ENCODE assay signal across 26 mouse cellular contexts in the genomic region with DNA sequence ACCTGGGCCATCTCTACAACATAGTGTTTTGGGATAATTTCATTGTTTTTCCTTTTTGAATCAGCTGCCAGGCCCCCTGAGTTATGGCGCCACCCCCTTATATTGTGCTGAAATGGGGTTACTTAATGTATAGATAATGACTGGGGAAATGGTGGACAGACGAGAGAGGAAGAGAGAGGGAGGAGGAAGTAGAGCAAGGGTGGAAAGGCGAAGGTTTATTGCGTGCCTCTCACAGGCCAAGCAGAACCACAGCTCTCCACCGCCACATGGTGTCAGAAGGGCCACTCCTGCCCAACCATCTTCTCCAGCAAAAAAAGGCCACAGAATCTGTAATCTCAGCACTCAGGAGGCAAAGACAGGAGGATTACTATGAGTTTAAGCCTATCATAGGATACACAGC. TPM values are rescaled to one million over a fixed set of nuclear protein-coding genes. Genes with fewer than 3 reads are reported as not detected.
"Had no signal": no experiment of that assay in that cellular context is flagged by ENCODE, and none has a peak within 500 bp of the region (broad histone marks: within the 10 kb centered on the region; RNA-seq: fewer than 3 reads in every experiment).

No protein-coding gene starts in this region.

- DNase-seq: kidney, adult 2 months; kidney, postnatal 36 days; left cerebral cortex, postnatal 4 days; lung, adult 2 months; midbrain, embryonic 14.5 days; right cerebral cortex, adult 18-20 months; right cerebral cortex, postnatal 14 days; right cerebral cortex, postnatal 4 days; thymus, postnatal 36 days had no signal

- H3K27me3 ChIP-seq: limb, embryonic 12.5 days; limb, embryonic 15.5 days; liver, embryonic 12.5 days; liver, embryonic 15.5 days; neural tube, embryonic 15.5 days had no signal

- H3K4me1 ChIP-seq: limb, embryonic 15.5 days; liver, embryonic 12.5 days; liver, embryonic 15.5 days; neural tube, embryonic 15.5 days had no signal

- H3K9me3 ChIP-seq: limb, embryonic 12.5 days; limb, embryonic 15.5 days; liver, embryonic 12.5 days; liver, embryonic 15.5 days; neural tube, embryonic 15.5 days had no signal

- ATAC-seq: intestine, postnatal 0 days; liver, embryonic 12.5 days had no signal

- H3K27ac ChIP-seq: kidney, postnatal 0 days; limb, embryonic 12.5 days; limb, embryonic 15.5 days; liver, embryonic 12.5 days; liver, embryonic 15.5 days; macrophage; neural tube, embryonic 15.5 days had no signal

- H3K4me2 ChIP-seq: limb, embryonic 12.5 days; limb, embryonic 15.5 days; liver, embryonic 12.5 days; liver, embryonic 15.5 days; midbrain, embryonic 11.5 days; neural tube, embryonic 15.5 days had no signal

- H3K9ac ChIP-seq: limb, embryonic 12.5 days; limb, embryonic 15.5 days; liver, embryonic 12.5 days; liver, embryonic 15.5 days; neural tube, embryonic 15.5 days had no signal

- H3K36me3 ChIP-seq: liver, embryonic 12.5 days; liver, embryonic 15.5 days had no signal

- H3K4me3 ChIP-seq: limb, embryonic 12.5 days; limb, embryonic 15.5 days; liver, embryonic 12.5 days; liver, embryonic 15.5 days; myocyte; neural tube, embryonic 15.5 days had no signal

RNA-seq across cellular contexts. Expression of a gene that starts 25.4 kb away (rescaled TPM):
- total RNA-seq: layer of hippocampus, adult 18-20 months; layer of hippocampus, postnatal 14 days; left cerebral cortex, adult 8-10 months; left cerebral cortex, postnatal 14 days; left cerebral cortex, postnatal 4 days; megakaryocyte-erythroid progenitor cell, adult 5-6 weeks had no signal
- polyA plus RNA-seq: intestine, embryonic 14.5 days; macrophage; midbrain, embryonic 11.5 days; midbrain, embryonic 14.5 days; urinary bladder, adult 2 months had no signal
